Mouse (Mus musculus) spleen, adult 2 months (tissue): ENCODE measurements at regions not wholly inside any gene's neighbourhood (a gene's known extent, or its start where the extent isn't known, plus 50 kb on each side); places are given as distances from the start of the nearest gene placed in this dataset.

Experiments used
- DNase-seq, 2 experiments: peaks; one replicate each; pipeline versions ENCODE4 v3.0.0 to v3.0.0-alpha.2; 2012 to 2021; ENCODE audit warnings: low spot score in 2 of 2, low read depth in 1 of 2
- H3K27ac ChIP-seq: fragments of 200-500 bp; 2 replicates; pipeline ENCODE4 v1.5.1; 2012; ENCODE audit warnings: low read length, inconsistent platforms; ENCODE audit not compliant: insufficient read depth
- H3K27me3 ChIP-seq: fragments of 200-500 bp; 2 replicates; pipeline ENCODE4 v1.6.1; 2012; ENCODE audit warnings: mild to moderate bottlenecking, moderate library complexity, low read length, inconsistent platforms; ENCODE audit not compliant: control insufficient read depth, insufficient read depth
- H3K36me3 ChIP-seq: fragments of 200-500 bp; 2 replicates; pipeline ENCODE4 v1.6.1; 2012; ENCODE audit warnings: mild to moderate bottlenecking, low read length, inconsistent platforms; ENCODE audit not compliant: control insufficient read depth, insufficient read depth
- H3K4me1 ChIP-seq: fragments of 200-500 bp; 2 replicates; pipeline ENCODE4 v1.6.1; 2011; ENCODE audit warnings: inconsistent platforms; ENCODE audit not compliant: control insufficient read depth, insufficient read depth, insufficient read length
- H3K4me3 ChIP-seq: fragments of 200-500 bp; 2 replicates; pipeline ENCODE4 v1.5.1; 2011; ENCODE audit warnings: mild to moderate bottlenecking, inconsistent platforms; ENCODE audit not compliant: insufficient read depth, insufficient read length; ENCODE audit errors: extremely low read depth
- CTCF ChIP-seq: fragments of 200-500 bp; IDR thresholded peaks from 2 replicates; pipeline ENCODE4 v1.5.1; 2011; ENCODE audit warnings: mild to moderate bottlenecking, inconsistent platforms; ENCODE audit not compliant: insufficient read depth, insufficient read length, insufficient replicate concordance; ENCODE audit errors: extremely low read depth
- POLR2A ChIP-seq: fragments of 200-500 bp; IDR thresholded peaks from 2 replicates; pipeline ENCODE4 v1.6.1; 2011; ENCODE audit warnings: low read depth, low read length, inconsistent platforms
- WGBS: fragments of 180-500 bp; shearing (Covaris S2); methylation state at CpG from one replicate; pipeline ENCODE4 v1.1.7; 2018; 5-methylcytosine and 5-hydroxymethylcytosine counted together

DNA sequence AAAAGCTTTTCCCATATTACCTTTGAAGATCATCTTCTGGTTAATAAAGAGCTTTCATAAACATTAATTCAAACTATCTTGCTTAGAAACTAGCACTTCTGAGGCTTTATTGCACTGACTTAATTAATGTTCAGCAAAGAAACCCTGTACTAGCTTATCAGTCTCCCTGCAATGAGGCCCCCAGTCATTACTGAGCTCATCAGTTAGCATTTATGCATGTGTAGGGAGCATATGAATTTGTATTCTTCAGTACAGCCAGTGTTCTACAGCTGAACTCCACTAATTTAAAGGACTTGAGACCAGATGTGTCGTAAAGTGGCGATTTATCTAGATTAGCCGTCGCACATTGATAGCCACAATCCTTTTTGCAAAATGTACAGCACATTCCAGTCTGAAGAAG, 340.7 kb downstream of the Psat1 start:
- H3K4me1 ChIP-seq = no peaks in the 10 kb centered on the region
- TF ChIP-seq POLR2A (no peak), CTCF (no peak)
- no peak overlapping the region for H3K4me3 ChIP-seq
- H3K36me3 ChIP-seq = no peaks in the 10 kb centered on the region
- no peaks in the 10 kb centered on the region for H3K27me3 ChIP-seq
- no peak overlapping the region for H3K27ac ChIP-seq
- WGBS = 88% methylated on average over 4 of the region's 4 CpGs
- DNase-seq = no peak

DNA sequence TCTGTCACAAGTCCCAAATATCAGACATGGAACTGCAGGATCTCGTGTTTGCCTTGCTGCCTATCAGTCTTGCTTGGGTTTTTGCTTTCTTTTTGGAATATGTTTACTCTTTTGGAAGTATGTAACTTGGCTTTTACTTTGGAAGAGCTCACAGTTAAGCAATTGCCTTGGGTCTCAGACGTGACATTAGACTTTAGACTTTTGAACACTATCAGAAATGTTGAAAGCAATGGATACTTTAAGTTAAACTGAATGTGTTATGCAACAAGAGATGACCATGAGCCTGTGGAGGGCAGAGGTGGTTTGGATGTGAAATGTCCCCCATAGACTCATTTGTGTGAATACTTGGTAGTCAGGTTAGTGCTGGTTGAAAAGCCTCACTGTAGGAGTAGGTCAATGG, 354.3 kb downstream of the Psat1 start:
- H3K36me3 ChIP-seq = no peaks in the 10 kb centered on the region
- H3K4me1 ChIP-seq = no peaks in the 10 kb centered on the region
- TF ChIP-seq POLR2A (no peak), CTCF (no peak)
- no peak for DNase-seq
- no peaks in the 10 kb centered on the region for H3K27me3 ChIP-seq
- H3K27ac ChIP-seq = no peak overlapping the region
- WGBS = 68% methylated on average over 2 of the region's 2 CpGs
- H3K4me3 ChIP-seq = no peak overlapping the region

DNA sequence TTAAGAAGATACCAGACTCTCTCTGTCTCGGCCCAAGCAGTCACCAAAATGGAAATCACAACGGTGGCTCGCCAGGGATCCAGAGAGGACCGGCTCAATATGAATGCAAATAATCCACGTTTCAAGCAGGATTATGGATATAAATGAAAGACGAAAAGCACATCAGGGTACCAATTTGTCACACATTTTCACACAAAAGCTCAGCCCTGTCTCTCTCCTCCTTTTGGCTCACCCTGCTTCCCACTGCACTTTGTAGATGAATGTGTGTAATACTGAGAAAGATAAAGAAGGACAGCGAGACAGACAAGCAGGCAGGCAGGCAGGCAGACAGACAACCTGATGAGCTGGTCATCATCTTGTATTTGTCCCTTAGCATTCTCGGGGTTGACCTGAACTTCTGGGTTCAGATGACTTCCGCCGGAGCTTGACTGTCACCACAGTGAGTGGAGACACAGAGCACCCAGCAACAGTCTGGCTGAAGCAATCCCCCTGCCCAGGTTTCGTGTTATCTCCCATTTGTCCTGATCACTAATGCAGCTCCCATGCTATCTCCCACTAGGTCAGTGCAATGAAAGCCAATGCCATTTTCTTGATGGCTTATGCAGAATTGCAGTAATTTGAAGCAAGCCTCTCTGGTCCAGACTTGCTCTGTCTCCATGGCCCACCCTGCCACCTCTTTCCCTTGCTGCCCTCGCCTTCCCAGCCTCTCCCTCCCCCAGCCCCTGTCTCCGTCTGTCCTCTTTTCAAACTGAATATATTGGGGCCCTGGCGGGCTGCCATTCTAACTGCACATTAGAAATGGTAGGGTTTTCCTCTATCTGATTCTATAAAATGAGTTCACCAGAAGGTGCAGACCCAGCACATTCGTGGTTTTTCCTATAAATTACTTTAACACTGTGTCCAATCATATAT, 363.1 kb downstream of the Psat1 start:
- Histone ChIP-seq H3K4me3 (no peak overlapping the region), H3K36me3 (no peaks in the 10 kb centered on the region), H3K4me1 (no peaks in the 10 kb centered on the region), H3K27ac (no peak overlapping the region), H3K27me3 (no peaks in the 10 kb centered on the region)
- no peak for DNase-seq
- 84% methylated on average over 15 of the region's 15 CpGs for WGBS
- TF ChIP-seq CTCF (no peak), POLR2A (no peak)

DNA sequence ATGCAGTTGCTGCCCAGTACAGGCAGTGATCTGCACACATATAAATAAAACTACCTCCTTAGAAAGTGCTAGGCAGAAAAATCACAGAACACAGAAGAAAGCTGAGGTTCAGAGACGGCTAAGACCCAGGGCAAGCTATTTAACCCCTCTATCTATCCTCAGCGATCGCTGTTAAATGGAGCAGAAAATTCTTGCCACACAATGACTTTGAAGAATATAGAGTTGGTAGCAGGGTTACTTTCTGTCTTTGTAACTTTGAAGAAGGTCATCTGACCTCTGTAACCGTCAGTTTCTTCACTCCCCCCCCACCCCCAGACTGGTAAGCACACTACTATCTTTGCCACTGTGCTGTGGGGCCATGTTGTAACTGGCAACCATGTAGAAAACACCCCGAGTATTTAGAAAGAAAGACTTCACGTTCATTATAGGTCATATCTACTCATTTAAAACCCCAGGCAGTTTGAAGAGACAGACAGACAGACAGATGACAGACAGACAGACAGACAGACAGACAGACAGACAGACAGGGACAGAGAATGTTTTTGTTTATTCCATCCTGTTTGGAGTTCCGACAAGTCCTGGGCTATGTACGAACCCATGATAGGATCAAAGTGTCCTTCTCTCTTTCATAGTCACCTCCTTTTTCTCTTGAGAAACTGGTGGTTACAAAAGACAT, 363.9 kb downstream of the Psat1 start:
- no peak for TF ChIP-seq POLR2A
- TF ChIP-seq CTCF = no peak
- Histone ChIP-seq H3K4me3 (no peak overlapping the region), H3K36me3 (no peaks in the 10 kb centered on the region), H3K27me3 (no peaks in the 10 kb centered on the region), H3K4me1 (no peaks in the 10 kb centered on the region), H3K27ac (no peak overlapping the region)
- DNase-seq = no peak
- 89% methylated on average over 8 of the region's 8 CpGs for WGBS

DNA sequence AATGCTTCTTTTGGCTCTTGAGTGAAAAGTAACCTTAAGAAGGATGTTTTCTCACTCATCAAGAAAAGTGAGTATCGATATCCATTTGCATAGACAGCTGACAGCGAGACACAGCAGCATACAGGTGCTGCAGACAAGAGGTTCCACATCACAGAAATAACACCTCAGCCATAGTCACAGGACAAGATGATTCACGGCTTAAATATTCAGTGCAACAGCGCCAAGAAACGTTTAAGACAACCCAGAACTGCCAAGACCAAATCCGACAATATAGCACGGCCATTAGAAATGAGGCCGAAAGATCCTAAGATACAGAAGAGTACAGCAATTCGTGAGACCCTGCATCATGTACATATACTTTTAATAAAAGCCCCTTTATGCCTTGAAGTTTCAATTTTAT, 375.9 kb downstream of the Psat1 start:
- H3K4me1 ChIP-seq = no peaks in the 10 kb centered on the region
- H3K27ac ChIP-seq = no peak overlapping the region
- no peak overlapping the region for H3K4me3 ChIP-seq
- H3K27me3 ChIP-seq = no peaks in the 10 kb centered on the region
- no peak for DNase-seq
- WGBS = 88% methylated on average over 9 of the region's 9 CpGs
- H3K36me3 ChIP-seq = no peaks in the 10 kb centered on the region
- no peak for TF ChIP-seq CTCF
- no peak for TF ChIP-seq POLR2A

DNA sequence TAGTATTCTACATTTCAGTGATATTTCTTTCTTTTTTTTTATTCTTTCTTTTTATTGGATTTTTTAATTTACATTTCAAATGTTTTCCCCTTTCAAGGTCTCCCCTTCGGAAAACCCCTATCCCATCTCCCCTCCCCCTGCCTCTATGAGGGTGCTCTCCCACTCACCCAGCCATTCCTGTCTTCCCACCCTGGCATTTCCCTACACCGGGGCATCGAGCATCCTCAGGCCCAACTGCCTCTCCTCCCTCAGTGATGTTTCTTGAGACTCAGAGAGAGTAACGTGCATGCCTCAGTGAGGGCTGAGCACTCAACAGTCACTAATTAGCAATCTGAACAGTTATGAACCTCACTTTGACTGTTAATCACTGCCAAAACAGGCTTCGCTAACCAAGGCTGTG, 385.6 kb downstream of the Psat1 start:
- TF ChIP-seq CTCF (no peak), POLR2A (no peak)
- 92% methylated on average over 5 of the region's 5 CpGs for WGBS

DNA sequence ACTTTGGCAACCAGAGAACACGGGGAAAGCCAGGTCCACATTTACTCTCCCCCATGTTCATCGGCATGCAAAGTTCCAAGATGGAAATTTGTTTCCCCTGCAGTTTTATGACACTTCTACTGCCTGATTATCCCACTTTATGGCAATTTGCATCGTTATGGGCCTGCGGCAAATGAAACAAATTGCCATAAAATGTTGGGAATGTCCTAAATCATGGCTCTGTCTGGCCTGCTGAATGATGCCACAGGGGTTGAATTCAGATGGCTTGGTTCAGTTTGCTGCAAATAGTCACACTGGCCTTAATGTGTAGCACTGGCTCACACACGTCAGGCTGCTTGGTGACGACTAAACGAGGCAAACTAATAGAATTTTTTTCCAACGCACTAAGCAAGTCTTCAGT, 393.2 kb downstream of the Psat1 start:
- Histone ChIP-seq H3K27ac (no peak overlapping the region), H3K27me3 (no peaks in the 10 kb centered on the region), H3K4me1 (no peaks in the 10 kb centered on the region), H3K36me3 (no peaks in the 10 kb centered on the region), H3K4me3 (no peak overlapping the region)
- no peak for TF ChIP-seq CTCF
- TF ChIP-seq POLR2A = no peak
- DNase-seq = no peak
- WGBS = 87% methylated on average over 8 of the region's 8 CpGs

More for the DNA sequence above, 385.6 kb downstream of the Psat1 start:
- no peak overlapping the region for H3K27ac ChIP-seq
- DNase-seq = no peak
- no peak overlapping the region for H3K4me3 ChIP-seq
- H3K4me1 ChIP-seq = no peaks in the 10 kb centered on the region
- H3K27me3 ChIP-seq = no peaks in the 10 kb centered on the region
- no peaks in the 10 kb centered on the region for H3K36me3 ChIP-seq
